Mouse (Mus musculus) ovary, postnatal 36 days (tissue): ENCODE measurements around the gene Aif1.

Source experiments
- DNase-seq: peaks from one replicate; pipeline ENCODE4 v3.0.0; 2022; ENCODE audit warnings: low spot score, mixed read lengths

The Aif1 gene

DNA sequence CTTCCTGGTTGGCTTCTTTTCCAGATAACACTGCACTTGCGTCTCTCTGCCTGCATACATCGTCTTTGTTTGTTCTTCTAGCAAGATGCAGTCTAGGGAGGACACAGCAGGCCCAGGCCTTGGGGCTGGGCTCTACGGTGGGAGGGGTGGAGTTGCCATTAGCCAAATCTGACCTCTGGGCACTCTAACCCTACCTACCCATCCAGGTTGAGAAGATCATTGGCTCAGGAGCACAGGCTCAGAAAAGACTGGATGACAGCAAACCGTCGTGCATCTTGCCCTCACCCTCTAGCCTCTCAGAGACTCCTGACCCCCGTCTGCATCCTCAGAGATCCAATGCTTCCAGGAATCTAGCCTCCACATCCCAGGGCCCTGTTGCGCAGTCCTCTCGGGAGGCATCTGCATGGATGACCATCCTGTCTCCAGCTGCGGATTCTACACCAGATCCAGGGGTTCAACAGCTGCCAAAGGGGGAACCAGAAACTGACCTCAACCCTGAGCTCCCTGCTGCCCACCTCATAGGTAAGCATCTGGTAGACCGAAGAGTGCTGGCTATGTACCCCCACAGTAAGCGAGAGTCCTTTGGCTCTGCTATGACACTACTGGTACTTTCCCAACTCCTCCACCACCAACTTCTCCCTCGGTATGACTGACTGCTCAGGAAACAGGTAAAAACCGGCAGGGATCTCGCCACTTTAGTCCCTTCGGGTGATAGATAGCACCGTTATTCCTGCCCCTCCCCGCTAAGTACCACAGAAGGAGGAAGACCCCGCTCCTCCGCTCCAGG is 19.2 kb upstream of the Aif1 start:
- DNase-seq = no peak

DNA sequence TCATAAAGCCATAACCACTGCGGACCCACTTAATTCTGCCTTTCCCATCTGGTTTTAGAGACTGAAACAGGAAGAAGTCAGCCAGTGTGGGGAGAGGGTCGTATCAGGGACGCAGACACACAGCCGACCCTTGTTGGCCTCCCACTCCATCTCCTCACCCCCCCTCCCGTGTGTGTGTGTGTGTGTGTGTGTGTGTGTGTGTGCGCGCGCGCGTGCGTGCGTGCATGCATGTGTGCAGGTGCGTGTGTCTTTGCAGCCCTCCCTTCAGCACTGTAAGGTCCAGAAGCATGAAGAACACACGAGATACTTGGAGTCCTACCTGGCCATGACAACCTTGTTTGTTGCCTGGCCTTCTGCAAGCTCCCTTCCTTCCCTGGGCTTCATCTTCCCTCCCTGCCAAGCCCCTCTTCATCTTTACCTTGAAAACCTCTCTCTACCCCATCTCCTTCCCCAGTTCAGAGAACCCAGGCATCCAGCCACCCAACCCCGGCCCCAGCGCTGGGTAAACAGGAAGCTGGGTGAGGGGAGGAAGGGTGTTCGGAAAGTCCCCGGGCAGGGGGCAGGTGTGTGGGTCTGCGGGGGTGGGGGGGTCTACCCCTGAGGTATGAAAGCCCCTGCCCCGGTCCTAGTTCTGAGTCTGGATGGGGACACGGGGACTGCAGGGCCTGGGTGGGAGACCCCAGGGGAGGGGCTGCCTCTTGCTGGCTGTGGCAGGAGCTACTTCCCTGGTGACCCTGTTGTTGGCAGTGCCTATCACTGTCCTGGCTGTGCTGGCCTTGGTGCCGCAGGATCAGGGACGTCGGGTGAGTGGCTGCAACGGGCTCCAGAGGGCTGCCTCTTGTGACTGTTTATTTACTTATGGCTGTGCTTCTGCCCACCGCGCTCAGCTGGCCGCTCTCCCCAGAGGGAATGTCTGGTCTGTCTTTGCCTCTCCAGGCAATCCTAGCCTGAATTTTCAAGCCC is 18.3 kb upstream of the Aif1 start, which contains the start of gene Ltb:
Gene Ltb, plus strand, starts transcription at position 559 of the 963 bp plus-strand sequence.
- no peak for DNase-seq

DNA sequence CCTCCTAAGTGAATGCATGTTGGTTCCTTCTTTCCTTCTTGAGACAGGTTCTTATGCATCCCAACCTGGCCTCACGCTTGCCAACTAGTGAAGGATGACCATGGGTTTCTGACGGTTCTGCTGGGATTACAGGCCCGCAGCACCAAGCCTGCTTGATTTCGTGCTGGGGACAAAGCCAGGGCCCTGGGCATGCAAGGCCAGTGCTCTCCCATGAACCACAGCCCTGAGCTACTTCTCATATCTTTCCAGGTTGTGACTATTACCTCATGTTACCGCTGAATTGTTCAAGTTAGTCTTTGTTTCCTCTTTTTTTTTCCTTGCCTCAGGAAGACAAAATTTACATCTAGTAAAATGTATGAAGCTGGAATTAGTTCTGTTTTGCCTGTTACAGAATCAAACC is 17.1 kb upstream of the Aif1 start:
- no peak for DNase-seq

DNA sequence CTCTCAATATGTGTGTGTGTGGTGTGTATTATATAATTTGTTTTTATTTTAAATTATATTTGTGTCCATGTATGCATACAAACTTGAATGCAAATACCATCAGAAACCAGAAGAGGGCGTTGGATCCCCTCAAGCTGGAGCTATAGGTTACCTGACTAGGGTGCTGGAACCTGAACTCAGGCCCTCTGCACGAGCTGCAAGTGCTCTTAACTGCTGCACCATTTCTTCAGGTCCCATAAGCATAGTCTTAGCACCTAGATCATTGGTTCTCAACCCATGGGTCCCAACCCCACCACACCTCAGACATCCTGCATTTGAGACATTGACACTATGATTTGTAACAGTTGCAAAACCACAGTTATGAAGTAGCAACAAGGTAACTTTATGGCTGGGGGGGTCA is 15.9 kb upstream of the Aif1 start:
- no peak for DNase-seq

DNA sequence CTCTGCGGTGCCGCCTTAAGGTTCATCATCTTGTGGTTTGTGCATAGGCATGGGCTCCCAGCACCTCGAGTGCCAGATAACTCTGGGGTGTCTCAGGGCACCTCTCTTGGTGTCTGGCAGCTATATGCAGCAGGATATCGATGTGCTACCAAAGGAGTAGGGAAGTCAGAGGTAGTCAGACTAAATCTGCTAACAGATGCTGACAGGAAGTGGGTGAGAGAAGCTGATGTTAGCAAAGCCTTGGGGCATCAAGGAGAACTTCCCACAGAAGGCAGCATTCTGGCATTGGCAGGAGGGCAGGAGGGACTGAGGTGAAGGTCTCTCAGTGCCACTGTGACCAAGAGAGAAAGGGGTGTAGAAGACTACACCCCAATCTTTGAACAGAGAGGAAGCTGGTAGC is 14.2 kb upstream of the Aif1 start:
- no peak for DNase-seq

DNA sequence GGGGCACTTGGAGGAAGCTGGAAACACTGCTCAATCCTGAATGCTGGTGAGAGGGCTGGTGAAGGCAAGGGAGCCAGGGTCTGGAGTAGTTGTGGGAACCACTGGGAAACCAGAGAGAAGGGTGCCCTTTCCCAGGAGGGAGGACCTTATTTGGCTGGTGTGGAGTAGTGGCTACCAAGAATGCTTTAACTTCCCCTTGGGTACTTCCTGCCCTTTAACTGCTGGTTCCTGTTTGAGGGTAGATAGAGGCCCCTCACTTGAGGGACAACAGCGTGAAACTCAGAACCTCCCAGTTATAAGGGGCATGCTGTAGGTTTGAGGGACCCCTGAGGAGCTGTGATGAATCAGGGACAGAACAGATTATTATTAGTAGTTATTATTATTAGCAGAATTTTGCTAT is 13.3 kb upstream of the Aif1 start:
- DNase-seq = no peak

DNA sequence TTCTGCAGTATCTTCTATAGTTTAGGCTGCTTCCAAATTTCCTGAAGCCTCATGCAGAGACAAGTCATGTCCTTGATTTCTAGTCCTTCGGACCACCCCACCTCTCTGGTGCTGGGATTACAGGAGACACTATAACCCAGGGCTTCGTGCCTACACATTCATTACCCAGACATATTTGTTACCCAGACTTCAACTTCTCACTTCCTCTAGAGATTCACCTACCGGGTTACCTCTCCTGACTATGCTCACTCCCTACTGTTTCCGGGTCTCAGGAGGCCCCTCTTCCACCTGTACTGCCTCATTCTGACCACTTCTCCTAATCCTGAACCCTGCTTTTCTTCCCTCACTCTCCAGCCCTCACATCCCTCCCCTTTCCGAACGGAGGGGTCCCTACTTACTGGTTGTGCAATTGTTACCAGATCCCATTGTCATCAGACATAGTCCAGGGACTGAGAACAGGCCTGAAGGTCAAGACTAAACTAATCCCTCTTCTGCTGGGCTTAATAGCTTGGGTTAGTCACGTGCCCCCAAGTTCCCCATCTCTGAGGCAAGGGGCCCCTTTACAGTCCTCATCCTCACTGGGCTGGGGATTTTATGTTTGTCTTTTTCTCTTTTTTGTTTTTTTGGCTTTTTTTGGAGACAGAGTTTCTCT is 12.2 kb upstream of the Aif1 start, which contains the start of gene Lst1:
Gene Lst1, minus strand, starts transcription at position 481 of the 652 bp plus-strand sequence.
- DNase-seq = no peak

DNA sequence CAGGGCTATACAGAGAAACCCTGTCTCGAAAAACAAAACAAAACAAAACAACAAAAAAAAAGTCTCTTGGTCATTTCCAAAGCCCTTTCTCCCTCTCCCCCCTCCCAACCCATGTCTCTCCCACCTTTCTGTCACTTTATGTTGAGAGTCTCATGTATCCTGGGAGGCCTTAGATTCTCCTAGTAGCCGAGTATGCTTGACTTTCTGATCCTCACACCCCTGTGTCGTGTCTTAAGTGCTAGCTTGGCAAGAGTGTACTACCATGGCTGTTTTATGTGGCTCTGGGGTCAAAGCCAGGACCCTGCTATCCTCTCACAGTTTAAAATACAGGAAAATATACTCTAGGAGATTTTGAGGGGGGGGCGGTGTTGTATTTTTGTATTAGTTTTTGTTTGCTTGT is 11.5 kb upstream of the Aif1 start:
- DNase-seq = no peak

DNA sequence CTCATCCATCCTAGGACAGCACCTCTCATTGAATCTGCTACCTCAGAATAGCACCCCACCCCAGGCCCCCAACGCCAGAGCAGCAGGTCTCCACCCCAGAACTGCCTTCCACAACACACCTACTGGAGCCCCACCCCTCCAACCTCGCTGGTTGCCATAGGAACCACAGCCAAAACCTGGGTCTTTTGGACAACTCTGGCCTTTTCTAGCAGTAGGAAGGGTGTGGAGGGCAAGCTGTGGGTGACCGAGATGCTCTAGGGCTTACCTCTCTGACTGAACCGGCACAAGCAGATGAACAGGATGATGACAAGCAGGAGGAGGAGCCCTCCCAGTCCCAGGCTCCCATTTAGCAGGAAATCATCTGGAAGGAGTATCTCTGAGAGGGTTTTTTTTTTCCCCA is 10.8 kb upstream of the Aif1 start:
- no peak for DNase-seq

DNA sequence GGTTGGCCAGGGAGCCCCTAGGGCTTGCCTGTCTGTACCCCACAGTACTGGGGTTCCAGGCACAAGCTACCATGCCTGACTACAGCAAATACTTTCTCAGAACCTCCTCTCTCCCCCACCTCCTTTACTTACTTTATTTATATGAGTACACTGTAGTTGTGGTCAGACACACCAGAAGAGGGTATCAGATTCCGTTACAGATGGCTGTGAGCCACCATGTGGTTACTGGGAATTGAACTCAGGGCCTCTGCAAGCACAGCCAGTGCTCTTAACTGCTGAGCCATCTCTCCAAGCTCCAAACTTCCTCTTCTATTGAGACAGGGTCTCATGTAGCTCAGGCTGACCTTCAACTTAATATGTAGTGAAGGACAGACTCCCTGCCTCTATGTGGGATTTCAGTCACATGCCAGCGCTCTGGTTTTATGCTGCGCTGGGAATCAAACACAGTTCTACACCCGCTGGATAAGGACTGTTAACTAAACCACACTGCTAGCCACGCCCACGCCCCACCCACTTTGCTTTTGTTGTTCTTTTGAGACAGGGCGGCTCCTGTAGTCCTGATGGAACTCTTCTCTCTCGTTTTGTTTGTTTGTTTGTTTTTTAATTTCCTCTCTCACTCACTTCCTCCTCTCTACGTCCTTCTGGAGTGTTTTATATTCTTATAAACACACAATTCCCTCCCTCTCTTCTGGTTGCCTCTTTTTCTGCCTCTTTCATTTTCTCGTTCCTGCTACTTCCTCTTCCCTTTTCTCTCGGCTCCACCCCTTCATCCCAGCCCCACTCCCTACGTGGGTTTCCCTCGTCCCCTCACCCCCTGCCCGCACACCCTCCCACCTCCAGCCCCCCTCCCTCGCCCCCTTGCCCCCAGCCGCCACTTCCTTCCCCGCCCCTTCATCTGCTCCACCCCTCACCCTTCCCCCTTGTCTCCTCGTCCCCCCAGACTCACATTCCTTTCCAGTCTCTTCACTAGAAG is 10.1 kb upstream of the Aif1 start:
- DNase-seq = peak; percentile 67

DNA sequence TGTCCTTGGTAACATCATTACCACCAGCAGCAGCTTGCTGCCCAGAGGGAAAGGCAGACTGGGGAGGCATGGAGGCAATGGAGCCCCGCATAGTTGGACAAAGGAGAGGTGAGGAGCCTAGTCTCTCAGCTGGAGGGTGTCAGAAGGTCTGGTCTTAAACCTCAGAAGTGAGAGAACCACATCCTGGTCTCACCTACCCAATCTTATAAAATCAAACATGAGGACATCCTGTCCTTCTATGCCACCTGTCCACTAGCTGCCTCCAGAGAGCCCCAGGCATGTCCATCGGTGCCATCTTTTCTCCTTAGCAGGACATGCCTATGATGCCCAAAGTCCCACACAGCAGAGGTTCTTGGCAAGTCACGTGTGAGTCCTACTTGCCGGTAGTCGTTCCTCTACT is 4.2 kb upstream of the Aif1 start:
- no peak for DNase-seq

DNA sequence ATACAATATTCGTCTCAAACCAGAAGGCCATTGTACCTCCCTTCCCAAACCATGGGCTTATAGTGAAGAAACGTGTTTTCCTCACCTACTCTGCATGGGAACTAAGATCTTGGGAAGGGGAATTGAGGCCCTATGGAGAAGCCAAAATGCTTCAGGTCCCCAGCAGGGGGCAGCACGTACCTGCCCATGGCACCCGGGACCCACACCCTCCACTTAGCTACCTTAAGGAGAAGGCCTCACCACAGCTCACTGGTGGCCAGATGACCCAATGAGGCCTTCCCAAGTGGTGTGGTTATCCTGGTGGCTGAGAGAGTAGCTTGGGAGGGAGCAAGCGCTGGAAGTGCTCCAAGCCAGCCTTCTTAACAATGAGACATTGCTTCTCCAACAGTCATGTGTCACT is 2.7 kb upstream of the Aif1 start:
- peak; percentile 78 for DNase-seq

DNA sequence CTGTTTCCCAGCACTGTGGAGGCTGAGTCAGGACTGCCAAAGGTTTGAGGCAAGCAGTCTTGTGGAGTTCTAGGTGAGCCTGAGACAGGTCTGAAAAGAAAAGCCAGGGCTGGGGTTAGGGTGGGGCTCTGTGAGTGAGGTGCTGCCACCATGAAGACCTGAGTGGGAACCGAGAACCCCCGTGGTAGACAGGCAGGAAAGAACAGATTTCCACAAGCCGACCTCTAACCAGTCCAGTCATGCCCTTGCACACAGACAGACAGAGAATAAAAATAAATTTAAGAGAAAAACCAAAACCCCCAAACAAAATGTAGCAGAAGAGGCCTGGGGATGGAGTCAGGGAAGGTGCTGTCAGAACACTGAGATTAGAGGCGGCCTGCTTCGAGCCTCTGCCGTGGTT is 486 bp downstream of the Aif1 start:
- DNase-seq = no peak

DNA sequence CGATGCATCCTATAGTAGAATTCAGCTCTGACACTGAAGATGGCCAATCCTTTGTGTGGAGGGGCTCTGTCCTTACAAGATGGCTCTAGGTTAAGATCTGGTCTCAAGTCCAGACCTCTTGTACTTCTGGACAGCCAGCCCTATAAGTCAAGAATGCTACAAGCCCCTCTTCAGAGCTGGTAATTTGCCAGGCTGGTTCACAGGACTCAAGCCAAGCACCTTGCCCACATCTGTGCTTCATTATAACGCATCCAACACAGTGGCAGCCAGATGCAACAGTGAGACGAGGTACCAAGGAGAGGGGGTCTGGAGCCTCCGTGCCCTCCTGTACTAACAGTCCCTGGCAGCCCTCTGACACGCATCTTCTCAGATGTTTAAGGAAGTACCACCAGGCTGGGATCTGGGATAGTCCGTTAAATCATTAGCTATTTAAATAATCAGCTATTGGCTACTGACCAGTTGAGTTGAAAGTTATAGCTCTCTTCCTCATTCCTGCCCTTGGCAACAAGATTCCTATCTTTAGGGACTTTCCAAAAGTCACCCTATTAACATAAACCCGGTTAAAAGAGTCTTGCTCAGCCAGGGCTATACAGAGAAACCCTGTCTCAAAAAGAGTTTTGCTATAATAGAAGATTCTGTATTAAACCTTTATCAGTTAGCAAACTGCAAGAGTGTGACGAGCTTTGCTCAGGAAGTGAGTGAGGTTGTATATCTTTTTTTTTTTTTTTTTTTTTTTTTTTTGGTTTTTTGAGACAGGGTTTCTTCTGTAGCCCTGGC is 1.5 kb downstream of the Aif1 start:
- DNase-seq = no peak

DNA sequence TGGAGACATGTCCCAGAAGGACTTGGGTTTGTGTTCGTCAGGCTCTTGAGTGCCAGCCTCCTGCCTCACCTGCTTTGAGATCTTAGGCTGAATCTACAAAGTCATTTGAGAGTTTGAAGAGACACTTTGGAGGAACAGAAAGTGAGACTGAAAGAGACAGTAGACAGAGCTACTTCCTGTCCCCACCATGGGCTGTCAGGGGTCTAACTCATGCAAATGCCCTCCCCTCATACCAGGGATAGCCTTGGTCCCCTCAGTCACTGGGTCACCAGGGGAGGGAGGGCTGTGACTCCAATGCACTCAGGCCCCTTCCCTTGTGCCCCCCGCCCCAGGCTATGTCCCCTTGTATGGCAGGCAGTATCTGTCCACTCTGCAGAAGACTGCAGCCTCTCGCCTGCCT is 2.5 kb downstream of the Aif1 start:
- no peak for DNase-seq

DNA sequence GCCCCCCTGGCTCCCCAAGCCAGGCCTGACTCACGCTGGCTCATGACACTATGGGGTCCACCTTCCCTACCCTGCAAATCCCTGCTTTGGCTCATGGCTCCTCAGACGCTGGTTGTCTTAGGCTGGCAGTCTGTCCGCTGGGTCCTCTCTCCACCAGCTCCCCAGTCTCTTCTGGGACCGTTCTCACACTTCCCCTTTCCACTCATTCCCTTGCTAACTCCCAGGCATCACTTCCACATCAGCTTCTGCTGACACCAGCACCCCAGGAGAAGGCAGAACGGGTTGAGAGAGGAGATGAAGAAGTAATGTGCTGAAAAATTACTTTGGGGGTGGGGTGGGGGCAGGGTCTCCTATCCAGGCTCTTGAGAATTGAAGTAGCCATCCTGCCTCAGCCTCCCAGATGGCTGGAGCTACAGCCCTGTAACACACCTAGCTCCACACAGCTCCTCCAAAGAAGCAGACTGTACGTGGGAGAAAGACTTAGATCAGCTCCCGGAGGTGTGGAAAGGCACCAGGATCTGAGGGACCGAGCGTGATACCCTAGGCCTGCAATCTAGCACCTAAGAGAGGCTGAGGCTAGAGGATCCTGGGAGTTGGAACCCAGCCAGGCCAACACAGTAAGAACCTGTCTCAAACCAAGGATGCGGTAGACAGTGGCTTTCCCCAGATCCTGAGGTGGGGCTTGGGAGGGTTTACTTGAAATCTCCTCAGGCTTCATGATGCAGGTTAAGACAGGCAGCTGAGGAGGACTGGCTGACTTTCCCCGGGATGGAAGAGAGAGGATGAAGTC is 3.2 kb downstream of the Aif1 start:
- DNase-seq = no peak

DNA sequence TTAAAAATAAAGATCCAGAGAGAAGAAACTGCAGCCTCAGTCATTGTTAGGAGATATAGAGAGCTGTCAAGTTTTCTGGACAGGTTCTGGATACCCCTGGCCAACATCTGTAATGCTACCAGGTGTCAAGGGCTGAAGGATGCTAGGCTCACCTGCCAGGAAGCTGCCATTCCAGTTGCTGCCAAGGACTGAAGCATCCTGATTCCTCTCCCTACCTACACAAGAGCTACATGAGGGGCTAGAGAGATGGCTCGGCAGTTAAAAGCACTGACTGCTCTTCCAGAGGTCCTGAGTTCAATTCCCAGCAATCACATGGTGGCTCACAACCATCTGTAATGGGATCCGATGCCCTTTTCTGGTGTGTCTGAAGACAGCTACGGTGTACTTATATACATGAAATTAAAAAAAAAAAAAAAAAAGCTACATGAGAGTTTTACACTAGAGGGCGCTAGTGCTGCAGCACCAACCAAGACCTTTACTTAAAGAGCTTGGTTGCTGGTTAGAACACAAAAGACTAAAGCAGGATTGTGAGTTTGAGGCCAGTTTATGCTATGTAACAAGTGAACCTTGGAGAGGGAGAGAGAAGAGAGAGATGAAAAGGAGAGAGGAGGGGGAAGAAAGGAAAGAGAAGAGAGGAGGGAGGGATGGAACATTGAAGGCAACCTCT is 7.2 kb downstream of the Aif1 start:
- DNase-seq = no peak

DNA sequence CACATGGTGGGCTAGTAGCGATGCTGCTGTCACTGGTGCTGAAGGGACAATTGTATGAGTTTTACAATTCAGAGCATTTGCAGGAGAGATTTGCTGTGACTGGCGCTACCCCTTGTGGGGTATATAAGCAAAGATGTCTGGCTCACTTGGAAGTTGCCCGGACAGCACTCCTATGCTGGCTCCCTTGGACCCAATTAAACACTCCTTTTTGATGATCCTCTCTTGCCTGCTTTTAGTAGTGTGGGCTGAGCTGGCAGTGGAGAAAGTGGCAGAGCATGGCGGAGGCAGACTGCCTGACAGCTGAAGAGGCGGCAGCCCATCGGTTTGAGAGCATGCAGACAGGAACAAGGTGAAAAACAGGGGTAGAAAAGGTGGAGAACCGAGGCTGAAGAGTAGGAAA is 8.1 kb downstream of the Aif1 start:
- no peak for DNase-seq

DNA sequence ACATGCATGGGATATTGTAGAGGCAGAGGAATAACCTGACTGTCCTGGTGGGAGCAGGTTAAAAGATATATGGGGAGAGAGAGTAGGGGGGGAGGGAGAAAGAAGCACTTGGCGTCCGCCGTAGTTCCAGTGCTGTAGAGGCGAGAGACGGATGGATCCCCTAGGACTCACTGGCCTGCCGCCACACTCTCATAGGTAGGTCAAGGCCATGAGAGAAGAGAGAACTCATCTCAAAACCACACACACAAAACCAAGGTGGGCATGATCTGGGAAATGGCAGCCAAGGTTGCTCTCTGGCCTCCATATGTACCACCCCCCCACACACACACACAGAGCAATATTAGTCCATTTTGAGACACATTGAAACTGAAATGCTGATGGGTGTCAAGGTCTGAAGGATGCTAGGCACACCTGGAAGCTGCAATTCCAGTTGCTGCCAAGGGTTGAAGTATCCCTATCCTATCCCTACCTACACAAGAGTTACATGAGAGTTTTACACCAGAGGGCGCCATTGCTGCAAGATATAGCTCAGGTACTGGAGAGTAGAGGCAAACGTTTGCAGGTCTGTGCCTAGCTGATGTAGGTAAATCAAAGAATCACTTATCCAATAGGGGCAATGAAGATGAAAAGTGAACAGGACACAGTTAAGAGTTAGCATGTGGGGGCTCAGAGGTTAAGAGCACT is 9.4 kb downstream of the Aif1 start:
- DNase-seq = no peak
